Mouse (Mus musculus): ENCODE results near the gene Cacnb4. TPM values are rescaled to one million over a fixed set of nuclear protein-coding genes. Genes with fewer than 3 reads are reported as not detected.

The Cacnb4 gene
- polyA plus RNA-seq, 1 experiment from 2014 or later: 10.4 TPM

GRCm38 (mm10) chr2:52639530-52639875 is 37.1 kb downstream of the Cacnb4 start:
- Histone ChIP-seq H3K36me3 (no peaks in the 10 kb centered on the region), H3K4me3 (replicated peaks) (no peak overlapping the region), H3K9ac (replicated peaks) (no peak overlapping the region), H3K4me2 (replicated peaks) (no peak overlapping the region), H3K9me3 (no peaks in the 10 kb centered on the region), H3K27ac (no peak overlapping the region), H3K27me3 (no peaks in the 10 kb centered on the region), H3K4me1 (replicated peaks) (peaks cover 12% of the 10 kb centered on the region)
- 72% methylated on average over 4 of the region's 4 CpGs for WGBS
- no peak for ATAC-seq

- Histone ChIP-seq H3K9ac (replicated peaks) (no peak overlapping the region), H3K27me3 (no peaks in the 10 kb centered on the region), H3K36me3 (no peaks in the 10 kb centered on the region), H3K4me3 (replicated peaks) (no peak overlapping the region), H3K4me2 (replicated peaks) (no peak overlapping the region), H3K4me1 (replicated peaks) (peaks cover 12% of the 10 kb centered on the region), H3K9me3 (no peaks in the 10 kb centered on the region), H3K27ac (no peak overlapping the region)
- 80% methylated on average over 6 of the region's 6 CpGs for WGBS
- ATAC-seq: no peak
Measured at GRCm38 (mm10) chr2:52638857-52639529, 37.6 kb downstream of the Cacnb4 start.

- no peak for ATAC-seq
- Histone ChIP-seq H3K4me3 (replicated peaks) (no peak overlapping the region), H3K9ac (replicated peaks) (no peak overlapping the region), H3K27me3 (no peaks in the 10 kb centered on the region), H3K9me3 (no peaks in the 10 kb centered on the region), H3K36me3 (no peaks in the 10 kb centered on the region), H3K27ac (no peak overlapping the region), H3K4me2 (replicated peaks) (no peak overlapping the region), H3K4me1 (replicated peaks) (peaks cover 12% of the 10 kb centered on the region)
- 57% methylated on average over 4 of the region's 4 CpGs for WGBS
Measured at GRCm38 (mm10) chr2:52638226-52638625, 38.4 kb downstream of the Cacnb4 start.

GRCm38 (mm10) chr2:52636051-52636450 is 40.6 kb downstream of the Cacnb4 start:
- Histone ChIP-seq H3K36me3 (no peaks in the 10 kb centered on the region), H3K4me1 (replicated peaks) (peaks cover 17% of the 10 kb centered on the region), H3K9ac (replicated peaks) (no peak overlapping the region), H3K9me3 (no peaks in the 10 kb centered on the region), H3K4me2 (replicated peaks) (no peak overlapping the region), H3K27ac (no peak overlapping the region), H3K4me3 (replicated peaks) (no peak overlapping the region), H3K27me3 (no peaks in the 10 kb centered on the region)
- no peak for ATAC-seq
- 52% methylated on average over 5 of the region's 5 CpGs for WGBS

GRCm38 (mm10) chr2:52635358-52635757 is 41.3 kb downstream of the Cacnb4 start:
- Histone ChIP-seq H3K27ac (no peak overlapping the region), H3K4me2 (replicated peaks) (no peak overlapping the region), H3K9me3 (no peaks in the 10 kb centered on the region), H3K9ac (replicated peaks) (no peak overlapping the region), H3K4me3 (replicated peaks) (no peak overlapping the region), H3K4me1 (replicated peaks) (peaks cover 17% of the 10 kb centered on the region), H3K36me3 (no peaks in the 10 kb centered on the region), H3K27me3 (no peaks in the 10 kb centered on the region)
- ATAC-seq: no peak
- WGBS: 7% methylated on average over 4 of the region's 4 CpGs

GRCm38 (mm10) chr2:52632880-52633279 is 43.8 kb downstream of the Cacnb4 start:
- H3K4me2 ChIP-seq (replicated peaks): no peak overlapping the region
- peaks cover 12% of the 10 kb centered on the region for H3K4me1 ChIP-seq (replicated peaks)
- WGBS: 9% methylated on average over 7 of the region's 7 CpGs
- H3K27ac ChIP-seq: no peak overlapping the region
- ATAC-seq: peak; percentile 69
- H3K9ac ChIP-seq (replicated peaks): no peak overlapping the region
- H3K9me3 ChIP-seq: no peaks in the 10 kb centered on the region
- H3K4me3 ChIP-seq (replicated peaks): no peak overlapping the region
- no peaks in the 10 kb centered on the region for H3K36me3 ChIP-seq
- no peaks in the 10 kb centered on the region for H3K27me3 ChIP-seq

- H3K4me2 ChIP-seq (replicated peaks): no peak overlapping the region
- no peak overlapping the region for H3K9ac ChIP-seq (replicated peaks)
- H3K36me3 ChIP-seq: no peaks in the 10 kb centered on the region
- no peak overlapping the region for H3K4me3 ChIP-seq (replicated peaks)
- H3K9me3 ChIP-seq: no peaks in the 10 kb centered on the region
- WGBS: 87% methylated on average over 4 of the region's 4 CpGs
- no peaks in the 10 kb centered on the region for H3K27me3 ChIP-seq
- H3K4me1 ChIP-seq (replicated peaks): peaks cover 17% of the 10 kb centered on the region; the same call in 1 of the 2 replicates
- no peak for ATAC-seq
- no peak overlapping the region for H3K27ac ChIP-seq
Measured at GRCm38 (mm10) chr2:52628186-52628585, 48.4 kb downstream of the Cacnb4 start.

- peaks cover 11% of the 10 kb centered on the region; the same call in 1 of the 2 replicates for H3K4me1 ChIP-seq (replicated peaks)
- H3K36me3 ChIP-seq: no peaks in the 10 kb centered on the region
- no peak overlapping the region for H3K4me3 ChIP-seq (replicated peaks)
- no peak overlapping the region for H3K9ac ChIP-seq (replicated peaks)
- 96% methylated on average over 3 of the region's 3 CpGs for WGBS
- ATAC-seq: no peak
- no peaks in the 10 kb centered on the region for H3K9me3 ChIP-seq
- no peak overlapping the region for H3K4me2 ChIP-seq (replicated peaks)
- H3K27me3 ChIP-seq: no peaks in the 10 kb centered on the region
- no peak overlapping the region for H3K27ac ChIP-seq
Measured at GRCm38 (mm10) chr2:52626266-52626665, 50.4 kb downstream of the Cacnb4 start.

- H3K27me3 ChIP-seq: no peaks in the 10 kb centered on the region
- no peaks in the 10 kb centered on the region for H3K36me3 ChIP-seq
- H3K27ac ChIP-seq: no peak overlapping the region
- H3K4me2 ChIP-seq (replicated peaks): no peak overlapping the region
- no peaks in the 10 kb centered on the region for H3K9me3 ChIP-seq
- H3K9ac ChIP-seq (replicated peaks): no peak overlapping the region
- 90% methylated on average over 6 of the region's 6 CpGs for WGBS
- H3K4me1 ChIP-seq (replicated peaks): peaks cover 11% of the 10 kb centered on the region; the same call in 1 of the 2 replicates
- no peak for ATAC-seq
- no peak overlapping the region for H3K4me3 ChIP-seq (replicated peaks)
Measured at GRCm38 (mm10) chr2:52625731-52626130, 50.9 kb downstream of the Cacnb4 start.

GRCm38 (mm10) chr2:52623921-52624404 is 52.7 kb downstream of the Cacnb4 start:
- Histone ChIP-seq H3K4me1 (replicated peaks) (peaks cover 11% of the 10 kb centered on the region; the same call in 1 of the 2 replicates), H3K36me3 (no peaks in the 10 kb centered on the region), H3K4me3 (replicated peaks) (no peak overlapping the region), H3K27ac (peak overlapping the region; percentile 56; the same call in 1 of the 2 replicates), H3K4me2 (replicated peaks) (no peak overlapping the region), H3K9me3 (no peaks in the 10 kb centered on the region), H3K9ac (replicated peaks) (no peak overlapping the region), H3K27me3 (no peaks in the 10 kb centered on the region)
- peak; percentile 85 for ATAC-seq
- 41% methylated on average over 7 of the region's 7 CpGs for WGBS

- 0 out of 2 replicates have a peak, but pooled peaks have one; percentile 25 for ATAC-seq
- no peak overlapping the region for H3K4me2 ChIP-seq (replicated peaks)
- WGBS: 48% methylated on average over 4 of the region's 4 CpGs
Measured at GRCm38 (mm10) chr2:52623461-52623860, 53.2 kb downstream of the Cacnb4 start.

GRCm38 (mm10) chr2:52622616-52623015 is 54.0 kb downstream of the Cacnb4 start:
- Histone ChIP-seq H3K9ac (replicated peaks) (no peak overlapping the region), H3K27ac (no peak overlapping the region), H3K27me3 (no peaks in the 10 kb centered on the region), H3K4me1 (replicated peaks) (peaks cover 11% of the 10 kb centered on the region; the same call in 1 of the 2 replicates), H3K4me3 (replicated peaks) (no peak overlapping the region), H3K9me3 (no peaks in the 10 kb centered on the region), H3K36me3 (no peaks in the 10 kb centered on the region), H3K4me2 (replicated peaks) (no peak overlapping the region)
- no peak for ATAC-seq
- WGBS: 78% methylated on average over 2 of the region's 2 CpGs

More at GRCm38 (mm10) chr2:52623461-52623860, 53.2 kb downstream of the Cacnb4 start:
- H3K9me3 ChIP-seq: no peaks in the 10 kb centered on the region
- no peak overlapping the region for H3K4me3 ChIP-seq (replicated peaks)
- no peaks in the 10 kb centered on the region for H3K27me3 ChIP-seq
- H3K27ac ChIP-seq: peak overlapping the region; percentile 56; the same call in 1 of the 2 replicates
- H3K4me1 ChIP-seq (replicated peaks): peaks cover 11% of the 10 kb centered on the region; the same call in 1 of the 2 replicates
- H3K36me3 ChIP-seq: no peaks in the 10 kb centered on the region
- no peak overlapping the region for H3K9ac ChIP-seq (replicated peaks)

All from midbrain, embryonic 13.5 days (tissue).